Mouse (Mus musculus) heart, embryonic 16.5 days (tissue): Measurements from ENCODE around the gene Tcf19. TPM values are rescaled to one million over a fixed set of nuclear protein-coding genes. Genes with fewer than 3 reads are reported as not detected.

ENCODE experiments used
- ATAC-seq: fragments of 200-750 bp; cut with Nextera tagmentation; replicated peaks from 2 replicates; pipeline ENCODE4 v1.8.0; 2017; ENCODE audit warnings: moderate number of reproducible peaks; ENCODE audit not compliant: insufficient read depth, low FRiP score; ENCODE audit errors: extremely low read depth
- H3K27ac ChIP-seq: fragments of 300-500 bp; sonication (generic); 2 replicates; pipeline ENCODE4 v1.5.1; 2014; ENCODE audit warnings: mild to moderate bottlenecking, low read length, control low read depth, moderate library complexity
- H3K27me3 ChIP-seq: fragments of 300-500 bp; sonication (generic); 2 replicates; pipeline ENCODE4 v1.6.1; 2014; ENCODE audit warnings: low read length, mixed read lengths; ENCODE audit not compliant: control insufficient read depth, insufficient read depth
- H3K36me3 ChIP-seq: fragments of 300-500 bp; sonication (generic); 2 replicates; pipeline ENCODE4 v1.6.1; 2014; ENCODE audit not compliant: control insufficient read depth, insufficient read depth
- H3K4me1 ChIP-seq: fragments of 300-500 bp; sonication (generic); 2 replicates; pipeline ENCODE4 v1.6.1; 2014; ENCODE audit warnings: low read length, mixed read lengths; ENCODE audit not compliant: control insufficient read depth, insufficient read depth
- H3K4me2 ChIP-seq: fragments of 300-500 bp; sonication (generic); 2 replicates; pipeline ENCODE4 v1.6.1; 2014; ENCODE audit warnings: low read depth, mild to moderate bottlenecking, control low read depth, low read length
- H3K4me3 ChIP-seq: fragments of 300-500 bp; sonication (generic); 2 replicates; pipeline ENCODE4 v1.5.1; 2014; ENCODE audit warnings: mild to moderate bottlenecking, control low read depth, low read length
- H3K9ac ChIP-seq: fragments of 300-500 bp; sonication (generic); 2 replicates; pipeline ENCODE4 v1.6.1; 2014; ENCODE audit warnings: low read length, control low read depth
- H3K9me3 ChIP-seq: fragments of 300-500 bp; sonication (generic); replicated peaks from 2 replicates; pipeline ENCODE4 v1.6.1; 2016; ENCODE audit warnings: low read length; ENCODE audit not compliant: control insufficient read depth
- WGBS: fragments of 180-500 bp; shearing (Covaris S2); extraction: QIAGEN DNeasy Blood & Tissue Kit; methylation state at CpG from one replicate; pipeline ENCODE4 v1.1.7; 2014; 5-methylcytosine and 5-hydroxymethylcytosine counted together
- polyA plus RNA-seq: library from polyadenylated mRNA; unstranded; fragments of >200 nt; fragmentation: Nextera tagmentation; extraction: Ambion mirVana; gene quantifications from 2 replicates; pipeline ENCODE4 v1.2.1, GENCODE M21; 2015

Tcf19 gene
- polyA plus RNA-seq, 1 experiment from 2014 or later: 60.3 TPM

- no peaks in the 10 kb centered on the region for H3K4me1 ChIP-seq
- H3K9me3 ChIP-seq: no peaks in the 10 kb centered on the region
- H3K9ac ChIP-seq: no peak within 1 kb of the TSS
- no peak; the same call in 1 of the 2 replicates for ATAC-seq
- H3K4me3 ChIP-seq: no peak within 1 kb of the TSS
- no peak within 1 kb of the TSS for H3K27ac ChIP-seq
- no peaks in the 10 kb centered on the region for H3K36me3 ChIP-seq
- H3K4me2 ChIP-seq: no peak within 1 kb of the TSS
- H3K27me3 ChIP-seq: peaks cover 38% of the 10 kb centered on the region
- 30% methylated on average over 13 of the region's 13 CpGs for WGBS
Measured at GRCm38 (mm10) chr17:35505776-35506175, 10.8 kb downstream of the Tcf19 start, which contains the start of gene Pou5f1. Gene Pou5f1 (plus strand): TSS chr17:35506018.

- Histone ChIP-seq H3K4me3 (no peak overlapping the region), H3K27me3 (peaks cover 38% of the 10 kb centered on the region), H3K4me1 (no peaks in the 10 kb centered on the region), H3K36me3 (no peaks in the 10 kb centered on the region), H3K27ac (no peak overlapping the region), H3K4me2 (no peak overlapping the region), H3K9ac (no peak overlapping the region), H3K9me3 (no peaks in the 10 kb centered on the region)
- no peak for ATAC-seq
- WGBS: 33% methylated on average over 8 of the region's 8 CpGs
Measured at GRCm38 (mm10) chr17:35504628-35505481, 11.8 kb downstream of the Tcf19 start.

- no peak overlapping the region for H3K4me3 ChIP-seq
- H3K4me1 ChIP-seq: no peaks in the 10 kb centered on the region
- H3K27ac ChIP-seq: no peak overlapping the region
- no peak overlapping the region for H3K4me2 ChIP-seq
- no peaks in the 10 kb centered on the region for H3K36me3 ChIP-seq
- ATAC-seq: no peak
- no peak overlapping the region for H3K9ac ChIP-seq
- H3K27me3 ChIP-seq: peaks cover 34% of the 10 kb centered on the region
- H3K9me3 ChIP-seq: no peaks in the 10 kb centered on the region
- WGBS: 33% methylated on average over 5 of the region's 5 CpGs
Measured at GRCm38 (mm10) chr17:35503849-35504248, 12.8 kb downstream of the Tcf19 start.

- H3K27ac ChIP-seq: no peak overlapping the region
- no peak for ATAC-seq
- no peak overlapping the region for H3K4me2 ChIP-seq
- peaks cover 29% of the 10 kb centered on the region for H3K27me3 ChIP-seq
- no peaks in the 10 kb centered on the region for H3K9me3 ChIP-seq
- 51% methylated on average over 5 of the region's 5 CpGs for WGBS
- no peak overlapping the region for H3K4me3 ChIP-seq
- no peak overlapping the region for H3K9ac ChIP-seq
- no peaks in the 10 kb centered on the region for H3K36me3 ChIP-seq
- H3K4me1 ChIP-seq: no peaks in the 10 kb centered on the region
Measured at GRCm38 (mm10) chr17:35502762-35503161, 13.9 kb downstream of the Tcf19 start.

GRCm38 (mm10) chr17:35502226-35502625, 14.4 kb downstream of the Tcf19 start:
- Histone ChIP-seq H3K9ac (no peak overlapping the region), H3K27me3 (peaks cover 25% of the 10 kb centered on the region)

GRCm38 (mm10) chr17:35497124-35497523, 19.5 kb downstream of the Tcf19 start:
- Histone ChIP-seq H3K4me3 (no peak overlapping the region), H3K4me2 (no peak overlapping the region), H3K36me3 (no peaks in the 10 kb centered on the region), H3K9ac (no peak overlapping the region), H3K4me1 (no peaks in the 10 kb centered on the region), H3K9me3 (no peaks in the 10 kb centered on the region), H3K27ac (no peak overlapping the region), H3K27me3 (no peaks in the 10 kb centered on the region)
- ATAC-seq: no peak
- WGBS: 92% methylated on average over 7 of the region's 7 CpGs

More at GRCm38 (mm10) chr17:35502226-35502625, 14.4 kb downstream of the Tcf19 start:
- Histone ChIP-seq H3K27ac (no peak overlapping the region), H3K9me3 (no peaks in the 10 kb centered on the region), H3K4me2 (no peak overlapping the region), H3K4me1 (no peaks in the 10 kb centered on the region), H3K36me3 (no peaks in the 10 kb centered on the region), H3K4me3 (no peak overlapping the region)
- no peak for ATAC-seq
- 17% methylated on average over 6 of the region's 6 CpGs for WGBS

- H3K9me3 ChIP-seq: no peaks in the 10 kb centered on the region
- no peak for ATAC-seq
- H3K27me3 ChIP-seq: no peaks in the 10 kb centered on the region
- H3K4me1 ChIP-seq: no peaks in the 10 kb centered on the region
- H3K4me3 ChIP-seq: no peak overlapping the region
- no peaks in the 10 kb centered on the region for H3K36me3 ChIP-seq
- H3K27ac ChIP-seq: no peak overlapping the region
- no peak overlapping the region for H3K9ac ChIP-seq
- H3K4me2 ChIP-seq: no peak overlapping the region
- 78% methylated on average over 5 of the region's 5 CpGs for WGBS
Measured at GRCm38 (mm10) chr17:35490320-35490719, 26.3 kb downstream of the Tcf19 start.

- no peak overlapping the region for H3K4me2 ChIP-seq
- no peak overlapping the region for H3K9ac ChIP-seq
- H3K4me1 ChIP-seq: no peaks in the 10 kb centered on the region
- no peaks in the 10 kb centered on the region for H3K36me3 ChIP-seq
- H3K27me3 ChIP-seq: no peaks in the 10 kb centered on the region
- no peak overlapping the region for H3K27ac ChIP-seq
- WGBS: 91% methylated on average over 2 of the region's 2 CpGs
- no peak overlapping the region for H3K4me3 ChIP-seq
- no peaks in the 10 kb centered on the region for H3K9me3 ChIP-seq
- ATAC-seq: no peak
Measured at GRCm38 (mm10) chr17:35488041-35488440, 28.6 kb downstream of the Tcf19 start.

GRCm38 (mm10) chr17:35486726-35487125, 29.9 kb downstream of the Tcf19 start:
- H3K27ac ChIP-seq: no peak overlapping the region
- H3K9me3 ChIP-seq: no peaks in the 10 kb centered on the region
- H3K27me3 ChIP-seq: no peaks in the 10 kb centered on the region
- no peak for ATAC-seq
- no peaks in the 10 kb centered on the region for H3K36me3 ChIP-seq
- H3K9ac ChIP-seq: no peak overlapping the region
- no peak overlapping the region for H3K4me3 ChIP-seq
- H3K4me1 ChIP-seq: no peaks in the 10 kb centered on the region
- H3K4me2 ChIP-seq: no peak overlapping the region
- 54% methylated on average over 10 of the region's 10 CpGs for WGBS
